Mouse (Mus musculus) kidney, adult 2 months (tissue): Measurements from ENCODE around the gene Olfr1367. TPM values are rescaled to one million over a fixed set of nuclear protein-coding genes. Genes with fewer than 3 reads are reported as not detected.

Experiments used
- DNase-seq: peaks from one replicate; pipeline ENCODE4 v3.0.0; 2021
- H3K27ac ChIP-seq: fragments of 200-500 bp; 2 replicates; pipeline ENCODE4 v1.5.1; 2012; ENCODE audit warnings: low read depth, low read length, control low read depth, inconsistent platforms; ENCODE audit not compliant: insufficient read depth
- H3K27me3 ChIP-seq: fragments of 200-500 bp; replicated peaks from 2 replicates; pipeline ENCODE4 v1.6.1; 2012; ENCODE audit warnings: mild to moderate bottlenecking, moderate library complexity, low read length, inconsistent platforms; ENCODE audit not compliant: control insufficient read depth, insufficient read depth
- H3K36me3 ChIP-seq: fragments of 200-500 bp; 2 replicates; pipeline ENCODE4 v1.6.1; 2012; ENCODE audit warnings: mild to moderate bottlenecking, moderate library complexity, low read length, inconsistent platforms; ENCODE audit not compliant: control insufficient read depth, insufficient read depth
- H3K4me1 ChIP-seq: fragments of 200-500 bp; 2 replicates; pipeline ENCODE4 v1.6.1; 2011; ENCODE audit warnings: low read length; ENCODE audit not compliant: control insufficient read depth, insufficient read depth
- H3K4me3 ChIP-seq: fragments of 200-500 bp; 2 replicates; pipeline ENCODE4 v1.5.1; 2011; ENCODE audit warnings: mild to moderate bottlenecking, low read depth, low read length, control low read depth; ENCODE audit not compliant: insufficient read depth
- CTCF ChIP-seq: fragments of 200-500 bp; conservative IDR thresholded peaks from 2 replicates; pipeline ENCODE4 v1.5.1; 2011; ENCODE audit warnings: low read depth, mild to moderate bottlenecking, control low read depth, low read length, moderate library complexity, mixed read lengths; ENCODE audit not compliant: insufficient read depth, insufficient read length
- POLR2A ChIP-seq: fragments of 200-500 bp; IDR thresholded peaks from one replicate; pipeline ENCODE4 v1.6.1; 2011; ENCODE audit warnings: low read depth, low read length, control low read depth
- WGBS: fragments of 180-500 bp; shearing (Covaris S2); methylation state at CpG from one replicate; pipeline ENCODE4 v1.1.7; 2018; 5-methylcytosine and 5-hydroxymethylcytosine counted together
- polyA plus RNA-seq: library from polyadenylated mRNA; depleted of rRNA; stranded (reverse); fragments of >200 nt; gene quantifications from 2 replicates; pipeline ENCODE4 v1.2.3, GENCODE M21; 2012; rRNA removed

Olfr1367 gene
- polyA plus RNA-seq, 1 experiment: not detected

DNA sequence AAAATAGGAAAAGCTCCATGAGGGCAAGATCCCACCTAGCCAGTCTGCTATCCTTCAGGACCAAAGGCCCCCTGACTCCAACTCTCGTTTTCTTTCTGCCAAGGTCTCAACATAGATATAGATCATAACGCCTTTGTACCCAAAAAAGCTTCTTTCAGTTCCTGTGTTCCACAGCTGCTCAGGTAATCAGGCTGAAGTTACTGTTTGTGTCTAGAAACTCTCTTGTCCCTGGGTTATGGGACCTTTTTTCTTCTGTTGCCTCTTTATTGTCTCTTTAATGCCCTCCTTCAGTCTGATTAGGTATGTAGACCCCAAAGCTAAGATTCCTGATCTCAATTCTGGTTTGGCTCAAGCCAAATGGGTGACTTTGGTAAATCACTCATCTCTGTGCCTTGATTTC, 50.8 kb downstream of the Olfr1367 start:
- H3K4me1 ChIP-seq: peaks cover 6% of the 10 kb centered on the region; the same call in 1 of the 2 replicates
- H3K36me3 ChIP-seq: peaks cover 17% of the 10 kb centered on the region
- H3K4me3 ChIP-seq: no peak overlapping the region
- DNase-seq: no peak
- H3K27ac ChIP-seq: no peak overlapping the region
- no peaks in the 10 kb centered on the region for H3K27me3 ChIP-seq
- TF ChIP-seq POLR2A: no peak
- TF ChIP-seq CTCF: no peak
- 85% methylated on average over 2 of the region's 2 CpGs for WGBS

Other genes with a start within 250 kb of the Olfr1367 start
- gene Olfr1369-ps1, start 235.4 kb upstream of the Olfr1367 start, polyA plus RNA-seq: not detected in 2 replicates
- gene Olfr263, start 217.3 kb upstream of the Olfr1367 start, polyA plus RNA-seq: not detected in 2 replicates
- gene Olfr1368, start 201.0 kb upstream of the Olfr1367 start, polyA plus RNA-seq: not detected in 2 replicates
- gene Trim27, start 167.5 kb upstream of the Olfr1367 start, polyA plus RNA-seq: 29.9 and 30.2 TPM in 2 replicates
- not detected in 2 replicates for gene Gpx5, start 54.2 kb upstream of the Olfr1367 start, polyA plus RNA-seq
- gene Gpx6, start 34.8 kb upstream of the Olfr1367 start, polyA plus RNA-seq: 24.6 and 28.9 TPM in 2 replicates
- 1.6 TPM in 2 replicates for gene Zscan12, start 15.9 kb downstream of the Olfr1367 start, polyA plus RNA-seq
- 18.4 and 20.6 TPM in 2 replicates for gene Zkscan3, start 55.8 kb downstream of the Olfr1367 start, polyA plus RNA-seq
- 1.1 and 1.2 TPM in 2 replicates for gene Pgbd1, start 94.1 kb downstream of the Olfr1367 start, polyA plus RNA-seq
- gene Zscan26, start 106.8 kb downstream of the Olfr1367 start, polyA plus RNA-seq: 13.7 and 14.7 TPM in 2 replicates
- gene Nkapl, start 121.6 kb downstream of the Olfr1367 start, polyA plus RNA-seq: 0.13 and 0.23 TPM in 2 replicates
- 0.54 and 0.56 TPM in 2 replicates for gene Zkscan4, start 132.0 kb downstream of the Olfr1367 start, polyA plus RNA-seq
- not detected in 2 replicates for gene Gm10065, start 132.5 kb downstream of the Olfr1367 start, polyA plus RNA-seq
- 0.26 and 0.34 TPM in 2 replicates for gene AK157302, start 148.3 kb downstream of the Olfr1367 start, polyA plus RNA-seq
- 54.6 and 55.1 TPM in 2 replicates for gene Gm11273, start 154.5 kb downstream of the Olfr1367 start, polyA plus RNA-seq
- gene Zkscan8, start 184.2 kb downstream of the Olfr1367 start, polyA plus RNA-seq: 3.0 and 4.2 TPM in 2 replicates
- gene Olfr1366, start 195.9 kb downstream of the Olfr1367 start, polyA plus RNA-seq: not detected in 2 replicates
- gene Olfr1535, start 213.0 kb downstream of the Olfr1367 start, polyA plus RNA-seq: not detected in 2 replicates
- gene Olfr1364, start 234.8 kb downstream of the Olfr1367 start, polyA plus RNA-seq: not detected in 2 replicates